Mouse (Mus musculus): ENCODE data around the gene Cys1.
"Not testable (repeated sequence)": the region's sequence is repeated elsewhere in the genome, so short reads cannot be mapped to it uniquely, and the experiment has no call there.

Gene Cys1

DNA sequence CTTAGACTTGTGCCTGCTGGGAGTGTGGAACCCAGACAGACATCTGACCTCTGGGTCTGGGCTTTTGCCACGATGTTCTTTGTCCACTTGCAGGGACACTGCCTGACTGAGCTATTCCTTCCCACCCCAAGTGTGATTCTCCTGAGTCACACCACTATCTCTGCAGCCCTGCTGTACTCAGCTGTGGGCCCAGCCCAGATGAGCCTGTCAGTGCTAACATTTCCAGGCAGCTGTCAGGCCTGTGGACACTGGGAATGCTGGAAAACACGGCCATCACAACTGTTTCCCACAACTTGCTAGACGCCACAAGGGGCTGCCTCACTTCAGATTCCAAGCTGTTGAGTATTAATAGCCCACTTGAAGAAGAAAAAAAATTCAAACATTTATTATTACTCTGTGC, 21.4 kb upstream of the Cys1 start:
- in situ Hi-C loops (cut with MboI; ENCODE audit: low pct_unique_long_range_greater_than_20kb in 1 of 2, low sequenced_read_pairs in 2 of 2, unreplicated experiment in 1 of 2), result no loop called here

DNA sequence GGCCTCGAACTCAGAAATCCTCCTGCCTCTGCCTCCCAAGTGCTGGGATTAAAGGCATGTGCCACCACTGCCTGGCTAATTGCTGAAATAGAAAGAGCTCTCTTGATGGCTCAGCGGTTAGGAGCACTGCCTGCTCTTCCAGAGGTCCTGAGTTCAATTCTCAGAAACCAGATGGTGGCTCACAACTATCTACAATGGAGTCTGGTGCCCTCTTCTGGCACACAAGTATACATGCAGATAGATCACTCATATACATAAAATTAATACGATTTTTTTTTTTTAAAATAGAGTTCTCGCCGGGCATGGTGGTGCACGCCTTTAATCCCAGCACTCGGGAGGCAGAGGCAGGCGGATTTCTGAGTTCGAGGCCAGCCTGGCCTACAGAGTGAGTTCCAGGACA, 20.0 kb upstream of the Cys1 start:
- in situ Hi-C loops (cut with MboI; ENCODE audit: low pct_unique_long_range_greater_than_20kb in 1 of 2, low sequenced_read_pairs in 2 of 2, unreplicated experiment in 1 of 2), result not testable (repeated sequence)

DNA sequence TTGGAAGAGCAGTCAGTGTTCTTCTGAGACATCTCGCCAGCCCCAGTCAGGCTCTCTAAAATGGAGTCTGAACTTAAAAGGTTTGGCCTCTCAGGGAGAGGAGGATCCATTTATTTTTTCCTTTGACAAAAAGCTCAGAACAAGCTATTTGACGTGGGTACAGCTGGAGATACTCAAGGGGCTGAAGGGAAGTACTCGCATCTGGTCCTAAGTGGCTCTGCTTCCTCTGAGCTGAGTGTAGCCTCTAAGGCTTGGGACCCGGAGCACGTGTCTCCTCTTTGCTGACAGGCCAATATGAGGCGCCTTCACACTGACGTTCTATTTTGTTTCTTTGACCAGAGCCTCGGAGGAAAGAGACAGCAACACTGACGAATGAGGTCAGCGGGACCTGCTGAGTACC, 18.0 kb upstream of the Cys1 start:
- in situ Hi-C loops (cut with MboI; ENCODE audit: low pct_unique_long_range_greater_than_20kb in 1 of 2, low sequenced_read_pairs in 2 of 2, unreplicated experiment in 1 of 2), result loop anchor here (5.0 to 10.0 kb wide), 3 partner anchors 92 to 245 kb away; no protein-coding TSS in a partner anchor

DNA sequence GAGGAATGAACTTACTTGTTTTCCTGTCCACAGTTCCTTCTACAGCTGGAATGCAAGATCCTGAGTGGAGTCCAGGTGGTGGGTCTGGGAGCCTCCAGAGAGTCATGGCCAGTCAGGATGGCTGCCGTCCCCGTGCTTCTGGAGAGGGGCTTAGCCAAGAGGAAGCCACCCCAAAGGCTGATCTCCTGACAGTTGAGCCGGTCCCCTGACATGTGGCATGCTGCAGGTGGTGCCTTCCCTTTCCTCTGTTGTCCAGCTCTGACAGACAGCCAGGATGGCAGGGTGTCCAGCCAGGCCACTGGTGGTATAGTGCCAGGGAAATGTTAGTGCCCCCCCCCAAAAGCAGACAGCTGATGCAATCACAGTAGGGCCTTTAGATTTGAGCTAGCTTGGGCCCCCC, 16.9 kb upstream of the Cys1 start:
- in situ Hi-C loops (cut with MboI; ENCODE audit: low pct_unique_long_range_greater_than_20kb in 1 of 2, low sequenced_read_pairs in 2 of 2, unreplicated experiment in 1 of 2), result loop anchor here (5.0 to 10.0 kb wide), 3 partner anchors 91 to 244 kb away; no protein-coding TSS in a partner anchor

DNA sequence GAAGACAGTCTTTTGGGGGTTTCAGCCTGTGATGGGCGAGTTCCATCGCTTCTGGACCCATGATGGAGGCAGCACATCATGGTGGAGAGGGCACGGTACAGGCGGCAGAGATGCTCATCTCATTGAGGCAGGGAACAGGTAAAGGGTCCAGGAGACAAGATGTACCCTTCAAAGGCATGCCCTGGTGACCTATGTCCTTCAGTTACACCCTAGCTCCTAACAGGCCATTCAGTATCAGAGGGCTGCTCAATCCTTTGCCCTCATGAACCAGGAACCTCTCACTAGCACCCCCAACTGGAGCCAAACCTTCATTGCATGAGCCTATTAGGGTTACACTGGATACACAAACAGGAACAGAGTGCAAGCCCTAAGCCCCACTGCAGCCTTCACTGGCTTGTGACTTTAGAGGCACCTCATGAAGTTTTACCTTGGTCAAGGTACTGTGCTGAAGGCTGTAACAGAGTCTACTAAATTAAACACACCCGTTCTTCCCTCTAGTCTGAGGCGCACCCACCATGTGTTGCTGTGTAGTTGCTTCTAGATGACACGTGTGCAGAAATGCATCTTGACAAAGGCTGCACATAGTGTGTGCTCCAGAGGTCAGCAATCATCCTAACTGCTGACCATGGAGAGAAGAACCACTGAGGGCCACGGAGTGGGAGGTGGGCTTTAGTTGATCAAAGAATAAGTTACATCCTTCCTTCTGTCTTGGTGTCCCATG, 16.0 kb upstream of the Cys1 start:
- in situ Hi-C loops (cut with MboI; ENCODE audit: low pct_unique_long_range_greater_than_20kb in 1 of 2, low sequenced_read_pairs in 2 of 2, unreplicated experiment in 1 of 2), result loop anchor here (5.0 to 10.0 kb wide), 3 partner anchors 90 to 243 kb away; no protein-coding TSS in a partner anchor

DNA sequence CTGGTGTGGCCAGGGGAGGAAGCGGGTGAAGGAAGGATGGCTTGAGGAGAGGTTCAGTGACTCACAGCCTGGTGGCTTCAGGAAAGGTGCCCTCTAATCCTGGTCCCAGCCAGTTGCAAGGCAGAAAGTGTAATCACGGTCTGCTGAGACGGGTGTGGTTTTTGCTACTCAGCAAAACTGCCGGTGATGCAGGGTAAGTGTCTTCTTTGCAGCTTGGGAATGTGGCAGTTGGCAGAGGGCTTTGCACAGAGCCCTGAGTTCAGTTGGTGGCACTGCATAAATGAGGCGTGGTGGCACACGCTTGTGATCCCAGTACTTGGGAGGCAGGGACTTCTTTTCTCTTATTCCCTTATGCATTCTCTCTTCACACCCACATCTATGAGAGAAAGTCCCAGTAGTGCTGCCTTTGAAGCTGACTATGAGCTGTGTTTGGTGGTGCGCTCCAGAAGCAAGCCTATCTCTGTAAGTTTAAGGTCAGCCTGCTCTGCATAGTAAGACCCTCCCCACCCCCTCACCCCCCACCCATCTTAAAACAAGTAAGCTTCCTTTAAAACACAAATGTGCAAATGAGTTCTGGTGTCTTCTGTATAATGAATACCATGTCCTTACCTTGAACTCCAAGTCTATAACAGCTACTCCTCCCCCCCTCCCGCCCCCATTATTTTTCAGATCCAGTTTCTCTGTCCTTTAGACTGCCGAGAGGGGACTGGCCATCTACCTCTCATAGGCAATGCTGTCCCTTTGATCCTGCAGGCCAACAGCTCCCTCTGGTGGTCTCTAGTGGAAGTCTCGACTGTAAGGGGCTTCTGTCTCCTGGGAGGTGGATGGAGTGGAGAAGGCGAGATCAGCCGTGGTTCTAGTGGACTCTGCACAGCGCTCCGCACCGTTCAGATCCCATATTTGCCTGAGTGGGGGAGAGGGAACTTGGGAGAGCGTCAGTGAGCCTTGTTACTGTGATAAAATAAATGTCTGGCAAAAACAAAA, 15.2 kb upstream of the Cys1 start:
- in situ Hi-C loops (cut with MboI; ENCODE audit: low pct_unique_long_range_greater_than_20kb in 1 of 2, low sequenced_read_pairs in 2 of 2, unreplicated experiment in 1 of 2), result loop anchor here (5.0 to 10.0 kb wide), 3 partner anchors 89 to 242 kb away; no protein-coding TSS in a partner anchor

DNA sequence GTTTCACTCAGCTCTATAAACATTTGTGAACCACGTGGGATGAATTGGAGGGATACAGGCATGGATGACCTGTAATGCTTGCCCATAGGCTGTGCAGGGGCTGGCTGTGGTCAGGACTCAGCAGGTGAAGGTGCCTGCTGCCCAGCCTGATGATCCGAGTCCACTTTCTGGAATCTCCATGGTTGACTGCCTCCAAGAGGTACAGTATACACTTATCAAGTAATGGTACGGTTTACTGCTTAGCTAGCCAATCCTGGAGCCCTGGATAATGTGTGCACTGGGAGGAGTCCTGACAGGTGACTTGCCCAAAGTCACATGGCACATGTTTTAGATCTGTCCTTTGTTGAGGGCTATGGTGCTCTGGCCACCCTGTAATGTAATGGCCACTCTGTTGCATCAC, 8.7 kb upstream of the Cys1 start:
- in situ Hi-C loops (cut with MboI; ENCODE audit: low pct_unique_long_range_greater_than_20kb in 1 of 2, low sequenced_read_pairs in 2 of 2, unreplicated experiment in 1 of 2), result loop anchor here in 1 of 2 experiments (10.0 kb wide), 1 partner anchor 236 kb away; no protein-coding TSS in a partner anchor

DNA sequence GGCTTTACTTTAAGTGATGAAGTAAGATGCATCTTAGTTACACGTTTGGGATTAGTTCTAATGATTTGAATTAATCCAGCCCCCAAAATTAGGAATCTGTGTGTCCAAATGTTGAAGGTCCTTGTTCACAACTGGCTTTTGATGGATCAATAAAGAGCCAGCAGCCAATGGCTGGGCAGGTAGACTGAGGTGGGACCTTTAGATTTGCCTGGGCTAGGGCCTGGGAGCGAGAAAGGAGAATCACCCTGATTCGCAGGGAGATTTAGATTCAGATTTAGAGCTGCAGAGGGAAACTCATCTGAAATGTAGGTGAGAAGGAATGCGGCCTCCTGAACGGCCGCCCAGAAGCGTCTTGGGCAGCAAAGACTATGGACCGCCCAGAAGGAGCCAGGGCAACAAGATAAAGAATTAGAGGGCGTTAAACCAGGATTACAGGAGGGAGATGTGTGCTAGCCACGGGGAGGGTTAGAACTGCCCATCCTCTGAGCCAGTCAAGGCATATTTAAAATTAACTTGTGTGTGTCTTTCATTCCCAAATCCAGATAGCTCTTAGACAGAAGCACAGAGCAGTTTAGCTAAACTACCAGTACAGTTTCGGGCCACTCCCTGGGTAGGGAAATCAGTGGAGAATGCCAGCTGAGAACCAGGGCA, 5.2 kb upstream of the Cys1 start:
- in situ Hi-C loops (cut with MboI; ENCODE audit: low pct_unique_long_range_greater_than_20kb in 1 of 2, low sequenced_read_pairs in 2 of 2, unreplicated experiment in 1 of 2), result no loop called here

DNA sequence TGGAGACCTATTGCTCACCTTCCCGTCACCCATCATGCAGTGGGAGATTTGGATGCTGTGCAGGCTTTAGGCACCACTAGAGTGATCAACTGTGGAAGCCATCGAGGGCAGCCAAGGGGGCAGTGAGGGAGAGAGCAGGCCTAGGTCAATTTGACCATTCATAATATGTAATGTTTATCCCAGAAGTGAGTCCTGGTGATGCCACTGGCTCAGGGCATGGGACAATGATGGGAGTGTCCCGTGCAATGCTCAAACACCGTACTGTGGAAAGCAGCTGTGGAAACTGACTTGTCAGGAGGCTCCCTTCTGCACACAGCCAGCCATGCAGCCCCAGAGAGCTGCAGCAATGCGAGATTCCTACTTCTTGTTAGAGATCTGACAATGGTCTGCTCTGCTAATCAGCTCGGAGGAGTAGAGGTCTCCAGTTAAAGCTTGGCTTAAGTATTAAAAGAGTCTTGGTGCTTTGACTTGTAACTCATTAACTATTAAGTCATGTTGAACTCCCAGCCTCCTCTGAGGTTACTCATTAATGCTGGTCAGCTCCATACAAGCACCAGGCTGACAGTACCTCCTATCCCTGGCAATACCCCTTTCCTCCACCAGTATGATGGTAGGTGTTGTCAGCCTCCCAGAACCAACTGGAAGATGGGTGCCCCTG, 4.6 kb upstream of the Cys1 start:
- in situ Hi-C loops (cut with MboI; ENCODE audit: low pct_unique_long_range_greater_than_20kb in 1 of 2, low sequenced_read_pairs in 2 of 2, unreplicated experiment in 1 of 2), result no loop called here

DNA sequence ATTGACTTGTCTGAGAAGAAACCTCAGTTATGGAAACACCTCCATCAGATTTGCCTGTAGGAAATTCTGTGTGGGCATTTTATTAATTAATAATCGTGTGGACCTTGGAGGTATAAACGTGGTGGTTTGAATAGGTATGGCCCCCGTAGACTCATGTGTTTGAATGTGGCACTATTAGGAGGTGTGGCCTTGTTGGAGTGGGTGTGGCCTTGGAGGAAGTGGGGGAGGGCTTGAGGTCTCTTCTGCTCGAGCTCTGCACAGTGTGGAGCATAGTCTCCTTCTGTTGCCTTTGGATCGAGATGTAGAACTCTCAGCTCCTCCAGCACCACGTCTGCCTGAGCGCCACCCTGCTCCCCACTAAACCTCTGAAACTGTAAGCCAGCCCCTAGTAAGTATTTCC, 1.8 kb upstream of the Cys1 start:
- in situ Hi-C loops (cut with MboI; ENCODE audit: low pct_unique_long_range_greater_than_20kb in 1 of 2, low sequenced_read_pairs in 2 of 2, unreplicated experiment in 1 of 2), result no loop called here

DNA sequence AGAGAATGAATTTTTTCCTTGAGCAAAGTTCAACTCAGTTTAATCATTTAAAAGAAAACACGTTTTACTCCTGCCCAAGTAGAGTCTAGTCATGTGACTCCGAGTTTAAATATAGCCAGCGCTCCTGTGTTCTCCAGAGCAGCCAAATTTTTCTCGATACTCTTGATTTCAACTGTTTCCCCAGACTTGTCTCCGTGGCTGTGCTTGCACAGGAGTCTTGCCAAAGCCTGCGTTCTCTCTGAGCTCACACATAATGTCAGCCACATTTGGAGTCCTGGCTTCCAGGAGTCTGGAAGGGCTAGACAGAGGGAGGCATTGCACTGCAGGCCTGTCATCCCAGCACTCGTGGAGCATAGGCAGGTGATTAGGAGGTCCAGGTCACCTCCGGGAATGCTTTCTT, 950 bp upstream of the Cys1 start:
- in situ Hi-C loops (cut with MboI; ENCODE audit: low pct_unique_long_range_greater_than_20kb in 1 of 2, low sequenced_read_pairs in 2 of 2, unreplicated experiment in 1 of 2), result no loop called here

DNA sequence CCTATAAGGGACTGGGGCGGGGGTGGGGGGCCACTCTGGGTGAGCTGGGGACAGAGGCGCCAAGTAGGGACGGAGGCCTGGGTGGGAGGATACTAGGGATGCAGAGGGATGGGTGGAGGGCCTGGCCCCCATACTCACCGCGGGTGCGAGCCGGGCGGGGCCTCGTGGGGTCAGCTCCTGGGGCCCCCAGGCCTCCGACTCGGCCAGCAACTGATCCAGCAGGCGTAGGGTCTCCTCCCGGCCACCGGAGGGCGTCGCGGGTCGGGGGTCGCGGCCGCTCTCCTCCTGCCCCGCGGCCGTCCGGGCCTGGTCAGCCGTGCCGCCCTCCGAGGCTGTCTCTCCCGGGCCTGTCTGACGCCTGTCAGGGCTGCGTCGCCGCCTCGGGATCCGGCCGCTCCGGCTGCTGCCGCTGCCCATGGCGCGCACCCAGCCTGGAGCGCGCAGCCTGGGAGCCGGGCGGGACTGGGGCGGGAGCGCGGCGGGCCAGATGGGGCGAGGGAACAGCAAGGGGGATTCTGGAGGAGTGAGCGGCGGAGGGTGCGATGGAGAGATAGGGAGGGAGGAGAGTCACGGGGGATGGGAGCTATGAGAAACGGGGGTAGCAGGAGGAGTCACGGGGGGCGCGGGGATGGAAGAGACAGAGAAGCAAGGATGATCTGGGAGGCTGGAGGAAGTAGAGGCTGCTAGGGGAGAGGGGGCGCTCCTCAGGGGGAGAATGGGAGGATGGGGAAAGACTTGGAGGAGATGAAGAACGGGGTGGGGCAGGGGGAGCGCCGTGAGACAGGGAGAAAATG, 924 bp downstream of the Cys1 start:
- in situ Hi-C loops (cut with MboI; ENCODE audit: low pct_unique_long_range_greater_than_20kb in 1 of 2, low sequenced_read_pairs in 2 of 2, unreplicated experiment in 1 of 2), result no loop called here

DNA sequence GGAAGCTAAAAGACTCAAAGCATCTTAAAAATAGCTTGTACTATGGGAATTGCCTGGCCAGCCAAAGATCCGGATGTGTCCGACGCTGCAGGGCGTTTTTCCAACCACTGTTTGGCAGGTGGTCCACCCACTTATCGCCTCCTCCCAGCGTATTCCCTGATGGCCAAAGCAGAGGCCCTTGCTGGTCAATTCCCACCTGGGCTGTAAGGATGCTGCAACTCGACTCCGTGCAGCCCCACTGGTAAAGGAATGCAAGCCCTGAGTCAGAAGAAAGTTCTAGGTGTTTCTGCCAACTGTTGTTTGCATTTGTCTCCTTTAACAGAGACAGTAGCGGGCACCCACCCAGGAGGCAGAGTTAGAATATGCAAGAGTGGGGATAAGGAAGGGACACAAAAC, 1.5 kb downstream of the Cys1 start:
- in situ Hi-C loops (cut with MboI; ENCODE audit: low pct_unique_long_range_greater_than_20kb in 1 of 2, low sequenced_read_pairs in 2 of 2, unreplicated experiment in 1 of 2), result no loop called here

DNA sequence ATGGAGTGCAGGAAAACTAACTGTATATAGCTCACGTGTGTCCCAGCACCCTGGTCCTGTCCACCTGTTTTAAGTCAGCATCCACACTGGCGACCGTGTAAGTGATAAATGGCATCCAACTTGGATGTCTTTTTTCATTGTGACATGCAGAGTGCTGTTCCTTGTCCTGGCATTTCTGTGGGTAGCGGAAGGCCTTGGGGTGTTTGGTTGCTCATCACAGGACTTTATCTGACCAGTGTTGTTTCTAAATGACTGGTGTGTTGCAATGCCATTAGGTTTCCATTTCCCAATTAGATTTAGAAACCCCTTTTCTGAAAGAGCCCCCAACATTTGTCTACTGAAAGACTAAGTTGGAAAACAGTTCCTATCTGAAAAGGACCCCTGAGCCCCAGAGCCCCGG, 19.5 kb downstream of the Cys1 start:
- in situ Hi-C loops (cut with MboI; ENCODE audit: low pct_unique_long_range_greater_than_20kb in 1 of 2, low sequenced_read_pairs in 2 of 2, unreplicated experiment in 1 of 2), result no loop called here

DNA sequence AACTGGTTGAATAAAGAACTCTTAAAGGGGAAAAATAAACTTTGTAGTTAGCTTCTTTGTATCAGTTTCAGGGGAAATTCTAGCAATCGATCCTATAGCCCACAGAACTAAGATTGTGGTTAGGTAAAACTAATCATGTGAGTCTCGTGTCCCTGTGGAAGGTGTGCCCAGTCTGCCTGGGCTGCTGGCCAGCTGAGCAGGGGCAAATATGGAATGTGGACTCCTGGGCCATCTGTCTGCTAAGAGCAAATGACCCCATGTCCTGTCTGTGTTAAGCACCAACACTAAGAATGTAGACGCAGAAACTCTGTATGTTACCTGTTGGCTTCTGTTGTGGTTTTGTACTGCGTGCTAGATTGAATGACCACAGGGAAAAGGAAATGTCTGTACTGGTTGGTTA, 20.5 kb downstream of the Cys1 start:
- in situ Hi-C loops (cut with MboI; ENCODE audit: low pct_unique_long_range_greater_than_20kb in 1 of 2, low sequenced_read_pairs in 2 of 2, unreplicated experiment in 1 of 2), result no loop called here

DNA sequence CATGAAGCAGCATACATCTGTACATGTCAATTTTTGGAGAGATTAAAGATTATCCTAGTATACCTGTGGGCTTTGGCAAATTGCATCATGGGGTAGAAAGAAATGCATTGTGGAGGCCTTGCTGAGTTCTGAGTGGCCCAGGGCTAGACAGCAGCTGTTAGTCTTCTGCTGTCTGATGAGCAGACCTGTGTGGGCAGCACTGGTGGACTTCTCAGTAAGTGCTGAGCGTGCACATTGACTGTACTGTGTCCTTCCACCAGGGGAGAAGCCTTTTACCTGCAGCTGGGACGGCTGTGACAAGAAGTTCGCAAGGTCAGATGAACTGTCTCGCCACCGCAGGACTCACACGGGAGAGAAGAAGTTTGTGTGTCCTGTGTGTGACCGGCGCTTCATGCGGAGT, 21.7 kb downstream of the Cys1 start:
- in situ Hi-C loops (cut with MboI; ENCODE audit: low pct_unique_long_range_greater_than_20kb in 1 of 2, low sequenced_read_pairs in 2 of 2, unreplicated experiment in 1 of 2), result no loop called here

DNA sequence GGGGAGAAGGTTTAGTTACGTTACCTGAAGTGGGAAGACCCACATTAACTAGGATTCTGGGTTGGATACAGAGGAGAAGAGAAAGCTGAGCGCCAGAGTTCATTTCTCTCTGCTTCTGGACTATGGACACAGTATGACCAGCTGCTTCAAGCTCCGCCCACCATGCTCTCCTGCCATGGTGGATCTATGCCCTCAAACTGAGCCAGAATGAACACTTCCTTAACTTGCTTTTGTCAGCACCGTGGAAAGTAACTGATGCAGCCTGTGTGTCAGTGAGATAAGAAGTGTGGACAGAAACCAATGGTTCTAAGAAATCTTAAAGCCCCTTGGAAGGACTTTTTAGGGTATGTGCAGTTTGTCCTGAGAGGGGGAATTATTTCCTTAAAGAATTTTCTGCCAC, 22.6 kb downstream of the Cys1 start:
- in situ Hi-C loops (cut with MboI; ENCODE audit: low pct_unique_long_range_greater_than_20kb in 1 of 2, low sequenced_read_pairs in 2 of 2, unreplicated experiment in 1 of 2), result no loop called here

DNA sequence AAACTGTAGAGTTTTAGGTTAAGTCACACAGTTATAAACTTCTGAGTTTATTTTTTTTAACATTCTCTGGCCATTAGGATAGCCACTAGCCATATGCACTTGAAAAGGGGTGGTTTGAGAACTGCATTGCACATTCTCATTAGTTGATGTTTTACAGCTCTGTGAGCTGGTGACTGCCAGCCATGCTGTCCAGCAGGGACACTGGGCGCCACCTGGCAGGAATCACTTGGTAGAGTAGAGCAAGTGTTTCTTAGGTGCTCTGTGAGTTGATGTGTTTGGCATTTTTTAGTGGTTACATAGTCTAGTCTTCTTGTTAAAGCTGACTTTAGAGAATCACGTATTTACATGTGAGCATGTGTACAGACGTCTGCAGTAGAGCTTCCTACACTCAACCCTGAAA, 25.2 kb downstream of the Cys1 start:
- in situ Hi-C loops (cut with MboI; ENCODE audit: low pct_unique_long_range_greater_than_20kb in 1 of 2, low sequenced_read_pairs in 2 of 2, unreplicated experiment in 1 of 2), result no loop called here

All from mouse embryonic stem cell (cell line).